Mouse (Mus musculus) right cerebral cortex, postnatal 36 days (tissue): ENCODE results near the gene Tgfbrap1.
A peak's percentile ranks its signal among the peaks of the same experiment; 100 is the strongest.
"Not testable (repeated sequence)": the region's sequence is repeated elsewhere in the genome, so short reads cannot be mapped to it uniquely, and the experiment has no call there.

Experiments
- DNase-seq, 2 experiments: peaks; one replicate each; pipeline ENCODE4 v3.0.0; 2022; ENCODE audit warnings: low spot score in 2 of 2, mixed read lengths in 1 of 2

Tgfbrap1 gene

GRCm38 (mm10) chr1:43036014-43036413, 62.4 kb downstream of the Tgfbrap1 start:
- DNase-seq, result no peak

GRCm38 (mm10) chr1:43015153-43015685, 83.2 kb downstream of the Tgfbrap1 start:
- not testable (repeated sequence) for DNase-seq

DNA sequence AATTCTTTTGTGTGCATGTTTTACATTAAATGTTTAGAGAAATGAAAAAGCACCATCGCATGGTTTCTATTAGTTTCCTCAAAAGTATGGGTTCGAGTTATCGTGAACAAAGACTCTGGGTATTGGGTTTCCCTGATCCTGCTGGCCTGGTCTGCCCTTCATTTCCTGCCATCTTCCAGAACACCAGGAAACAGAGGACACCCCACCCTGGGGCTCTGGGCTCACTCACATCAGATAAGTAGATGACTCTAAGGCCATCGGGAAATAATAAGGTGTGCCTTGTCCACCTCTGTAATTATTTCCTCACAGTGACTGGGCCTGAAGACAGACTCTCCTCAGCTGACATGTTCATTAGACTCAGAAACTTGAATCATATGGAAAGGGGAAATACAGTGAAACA, 88.0 kb downstream of the Tgfbrap1 start:
- no peak for DNase-seq

GRCm38 (mm10) chr1:43006524-43006923, 91.9 kb downstream of the Tgfbrap1 start:
- no peak for DNase-seq

DNA sequence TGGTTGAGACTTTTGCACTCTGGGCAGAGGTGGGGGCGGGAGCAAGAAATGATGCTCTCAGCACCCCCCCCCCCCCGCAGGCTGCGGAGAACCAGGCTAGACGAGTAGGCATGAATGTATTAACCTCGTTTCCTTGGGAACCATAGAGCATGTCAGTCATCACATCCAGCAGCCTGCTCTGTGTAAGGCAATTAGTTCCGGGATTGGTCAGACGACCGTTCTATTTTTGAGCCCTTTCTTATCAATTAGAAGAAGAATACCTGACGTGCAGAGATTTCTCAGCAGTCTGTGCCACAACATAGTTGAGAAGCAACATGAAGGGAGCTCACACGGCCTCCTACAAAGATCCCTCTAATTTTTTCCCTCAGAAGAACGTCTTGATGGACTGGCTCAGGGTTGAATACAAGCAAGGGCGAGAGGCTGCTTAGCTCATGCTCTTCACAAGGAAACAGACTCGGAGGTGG, 92.4 kb downstream of the Tgfbrap1 start:
- peak; percentile 10 to 23 for DNase-seq
